Mouse (Mus musculus): ENCODE results near the gene Ppp2r5e. TPM values are rescaled to one million over a fixed set of nuclear protein-coding genes. Genes with fewer than 3 reads are reported as not detected.

Ppp2r5e gene
- polyA plus RNA-seq, 1 experiment = 4.2 TPM

GRCm38 (mm10) chr12:75616841-75617240 lies 20.8 kb upstream of the Ppp2r5e start:
- Histone ChIP-seq H3K36me3 (ENCODE audit: control insufficient read depth) (no peaks in the 10 kb centered on the region), H3K4me1 (ENCODE audit: control insufficient read depth) (peaks cover 5% of the 10 kb centered on the region), H3K9me3 (ENCODE audit: control insufficient read depth, low read length) (peaks cover 4% of the 10 kb centered on the region; the same call in 1 of the 2 replicates), H3K27me3 (ENCODE audit: control insufficient read depth) (peaks cover 26% of the 10 kb centered on the region), H3K4me3 (replicated peaks) (no peak overlapping the region)
- TF ChIP-seq GATA1 (IDR thresholded peaks at IDR 0.05; ENCODE audit: low read length) = no peak
- TF ChIP-seq TAL1 (IDR thresholded peaks at IDR 0.05; ENCODE audit: low read length) = no peak

- Histone ChIP-seq H3K36me3 (ENCODE audit: control insufficient read depth) (no peaks in the 10 kb centered on the region), H3K9me3 (ENCODE audit: control insufficient read depth, low read length) (0 out of 2 replicates have a peak, but pooled peaks cover 2% of the 10 kb centered on the region), H3K4me3 (replicated peaks) (peak overlapping the region; percentile 20), H3K4me1 (ENCODE audit: control insufficient read depth) (peaks cover 4% of the 10 kb centered on the region), H3K27me3 (ENCODE audit: control insufficient read depth) (peaks cover 26% of the 10 kb centered on the region)
- TF ChIP-seq GATA1 (IDR thresholded peaks at IDR 0.05; ENCODE audit: low read length) (no peak), TAL1 (IDR thresholded peaks at IDR 0.05; ENCODE audit: low read length) (no peak)
These were observed 20.2 kb upstream of the Ppp2r5e start for GRCm38 (mm10) chr12:75616158-75616791.

GRCm38 (mm10) chr12:75615556-75615955 lies 19.5 kb upstream of the Ppp2r5e start:
- H3K9me3 ChIP-seq (ENCODE audit: control insufficient read depth, low read length) = 0 out of 2 replicates have a peak, but pooled peaks cover under 1% of the 10 kb centered on the region
- no peaks in the 10 kb centered on the region for H3K36me3 ChIP-seq (ENCODE audit: control insufficient read depth)
- no peak overlapping the region for H3K4me3 ChIP-seq (replicated peaks)
- peaks cover 4% of the 10 kb centered on the region for H3K4me1 ChIP-seq (ENCODE audit: control insufficient read depth)
- peaks cover 26% of the 10 kb centered on the region for H3K27me3 ChIP-seq (ENCODE audit: control insufficient read depth)
- TF ChIP-seq GATA1 (IDR thresholded peaks at IDR 0.05; ENCODE audit: low read length) (no peak), TAL1 (IDR thresholded peaks at IDR 0.05; ENCODE audit: low read length) (no peak)

- peaks cover 26% of the 10 kb centered on the region for H3K27me3 ChIP-seq (ENCODE audit: control insufficient read depth)
- H3K9me3 ChIP-seq (ENCODE audit: control insufficient read depth, low read length) = no peaks in the 10 kb centered on the region
- no peak overlapping the region for H3K4me3 ChIP-seq (replicated peaks)
- peaks cover 4% of the 10 kb centered on the region for H3K4me1 ChIP-seq (ENCODE audit: control insufficient read depth)
- TF ChIP-seq GATA1 (IDR thresholded peaks at IDR 0.05; ENCODE audit: low read length) = no peak
- no peak for TF ChIP-seq TAL1 (IDR thresholded peaks at IDR 0.05; ENCODE audit: low read length)
- no peaks in the 10 kb centered on the region for H3K36me3 ChIP-seq (ENCODE audit: control insufficient read depth)
These were observed 16.7 kb upstream of the Ppp2r5e start for GRCm38 (mm10) chr12:75612711-75613110.

GRCm38 (mm10) chr12:75599490-75599889 lies 3.4 kb upstream of the Ppp2r5e start:
- Histone ChIP-seq H3K27me3 (ENCODE audit: control insufficient read depth) (no peaks in the 10 kb centered on the region), H3K9me3 (ENCODE audit: control insufficient read depth, low read length) (no peaks in the 10 kb centered on the region; the same call in 1 of the 2 replicates), H3K4me3 (replicated peaks) (peak overlapping the region; percentile 16), H3K4me1 (ENCODE audit: control insufficient read depth) (peaks cover 36% of the 10 kb centered on the region), H3K36me3 (ENCODE audit: control insufficient read depth) (no peaks in the 10 kb centered on the region)
- TF ChIP-seq GATA1 (IDR thresholded peaks at IDR 0.05; ENCODE audit: low read length) = no peak
- TF ChIP-seq TAL1 (IDR thresholded peaks at IDR 0.05; ENCODE audit: low read length) = no peak

GRCm38 (mm10) chr12:75598988-75599387 lies 2.9 kb upstream of the Ppp2r5e start:
- peak overlapping the region; percentile 16 for H3K4me3 ChIP-seq (replicated peaks)
- H3K4me1 ChIP-seq (ENCODE audit: control insufficient read depth) = peaks cover 41% of the 10 kb centered on the region
- peaks cover under 1% of the 10 kb centered on the region; the same call in 1 of the 2 replicates for H3K36me3 ChIP-seq (ENCODE audit: control insufficient read depth)
- H3K9me3 ChIP-seq (ENCODE audit: control insufficient read depth, low read length) = no peaks in the 10 kb centered on the region; the same call in 1 of the 2 replicates
- H3K27me3 ChIP-seq (ENCODE audit: control insufficient read depth) = no peaks in the 10 kb centered on the region
- no peak for TF ChIP-seq TAL1 (IDR thresholded peaks at IDR 0.05; ENCODE audit: low read length)
- TF ChIP-seq GATA1 (IDR thresholded peaks at IDR 0.05; ENCODE audit: low read length) = no peak

- TF ChIP-seq TAL1 (IDR thresholded peaks at IDR 0.05; ENCODE audit: low read length) (no peak), GATA1 (IDR thresholded peaks at IDR 0.05; ENCODE audit: low read length) (no peak)
- Histone ChIP-seq H3K27me3 (ENCODE audit: control insufficient read depth) (no peaks in the 10 kb centered on the region), H3K4me3 (replicated peaks) (no peak overlapping the region), H3K36me3 (ENCODE audit: control insufficient read depth) (peaks cover 11% of the 10 kb centered on the region), H3K4me1 (ENCODE audit: control insufficient read depth) (peaks cover 48% of the 10 kb centered on the region), H3K9me3 (ENCODE audit: control insufficient read depth, low read length) (no peaks in the 10 kb centered on the region)
These were observed 1.7 kb upstream of the Ppp2r5e start for GRCm38 (mm10) chr12:75597707-75598106.

- Histone ChIP-seq H3K4me1 (ENCODE audit: control insufficient read depth) (peaks cover 46% of the 10 kb centered on the region), H3K36me3 (ENCODE audit: control insufficient read depth) (peaks cover 30% of the 10 kb centered on the region), H3K4me3 (replicated peaks) (peak overlapping the region; percentile 97), H3K27me3 (ENCODE audit: control insufficient read depth) (no peaks in the 10 kb centered on the region), H3K9me3 (ENCODE audit: control insufficient read depth, low read length) (no peaks in the 10 kb centered on the region)
- TF ChIP-seq TAL1 (IDR thresholded peaks at IDR 0.05; ENCODE audit: low read length) (no peak), GATA1 (IDR thresholded peaks at IDR 0.05; ENCODE audit: low read length) (no peak)
These were observed 523 bp downstream of the Ppp2r5e start for GRCm38 (mm10) chr12:75595291-75596153.

- TF ChIP-seq GATA1 (IDR thresholded peaks at IDR 0.05; ENCODE audit: low read length) (no peak), TAL1 (IDR thresholded peaks at IDR 0.05; ENCODE audit: low read length) (no peak)
- Histone ChIP-seq H3K9me3 (ENCODE audit: control insufficient read depth, low read length) (no peaks in the 10 kb centered on the region), H3K36me3 (ENCODE audit: control insufficient read depth) (peaks cover 41% of the 10 kb centered on the region), H3K4me1 (ENCODE audit: control insufficient read depth) (peaks cover 35% of the 10 kb centered on the region), H3K4me3 (replicated peaks) (peak overlapping the region; percentile 97), H3K27me3 (ENCODE audit: control insufficient read depth) (no peaks in the 10 kb centered on the region)
These were observed 1.6 kb downstream of the Ppp2r5e start for GRCm38 (mm10) chr12:75594404-75594803.

Data from erythroblast, embryonic 14.5 days (primary cell).